Mouse (Mus musculus): ENCODE measurements at regions not wholly inside any gene's neighbourhood (a gene's known extent, or its start where the extent isn't known, plus 50 kb on each side); places are given as distances from the start of the nearest gene placed in this dataset.

GRCm38 (mm10) chr7:83145551-83145950 lies 278.4 kb downstream of the Mex3b start:
- Histone ChIP-seq H3K27ac (no peak overlapping the region), H3K27me3 (ENCODE audit: insufficient read depth, poor library complexity, severe bottlenecking) (no peaks in the 10 kb centered on the region), H3K4me3 (no peak overlapping the region), H3K36me3 (no peaks in the 10 kb centered on the region), H3K9me3 (no peaks in the 10 kb centered on the region), H3K4me1 (peaks cover under 1% of the 10 kb centered on the region; the same call in 1 of the 2 replicates)
- no peak for DNase-seq (ENCODE audit: low spot score)
- 89% methylated on average over 5 of the region's 5 CpGs for WGBS

- Histone ChIP-seq H3K9me3 (no peaks in the 10 kb centered on the region), H3K4me1 (peaks cover 6% of the 10 kb centered on the region; the same call in 1 of the 2 replicates), H3K27ac (no peak overlapping the region), H3K36me3 (no peaks in the 10 kb centered on the region), H3K27me3 (ENCODE audit: insufficient read depth, poor library complexity, severe bottlenecking) (no peaks in the 10 kb centered on the region), H3K4me3 (no peak overlapping the region)
- WGBS, result 26% methylated on average over 2 of the region's 2 CpGs
- no peak for DNase-seq (ENCODE audit: low spot score)
Observed at GRCm38 (mm10) chr7:83161226-83161625, 294.1 kb downstream of the Mex3b start.

- 59% methylated on average over 3 of the region's 3 CpGs for WGBS
Observed at GRCm38 (mm10) chr7:83162868-83163267, 295.7 kb downstream of the Mex3b start.

GRCm38 (mm10) chr7:83179403-83179802 lies 312.3 kb downstream of the Mex3b start:
- H3K27me3 ChIP-seq (ENCODE audit: insufficient read depth, poor library complexity, severe bottlenecking), result no peaks in the 10 kb centered on the region
- H3K4me3 ChIP-seq, result no peak overlapping the region
- WGBS, result 85% methylated on average over 1 of the region's 1 CpGs
- no peak overlapping the region for H3K27ac ChIP-seq
- H3K9me3 ChIP-seq, result no peaks in the 10 kb centered on the region
- no peak for DNase-seq (ENCODE audit: low spot score)
- H3K36me3 ChIP-seq, result no peaks in the 10 kb centered on the region
- H3K4me1 ChIP-seq, result no peaks in the 10 kb centered on the region

More at GRCm38 (mm10) chr7:83162868-83163267, 295.7 kb downstream of the Mex3b start:
- Histone ChIP-seq H3K4me3 (no peak overlapping the region), H3K4me1 (peaks cover 6% of the 10 kb centered on the region; the same call in 1 of the 2 replicates), H3K27ac (no peak overlapping the region), H3K27me3 (ENCODE audit: insufficient read depth, poor library complexity, severe bottlenecking) (no peaks in the 10 kb centered on the region), H3K36me3 (no peaks in the 10 kb centered on the region), H3K9me3 (no peaks in the 10 kb centered on the region)
- no peak for DNase-seq (ENCODE audit: low spot score)

GRCm38 (mm10) chr7:83186341-83186740 lies 319.2 kb downstream of the Mex3b start:
- DNase-seq (ENCODE audit: low spot score), result no peak
- H3K9me3 ChIP-seq, result no peaks in the 10 kb centered on the region
- H3K36me3 ChIP-seq, result no peaks in the 10 kb centered on the region
- no peaks in the 10 kb centered on the region for H3K4me1 ChIP-seq
- no peak overlapping the region for H3K27ac ChIP-seq
- no peak overlapping the region for H3K4me3 ChIP-seq
- H3K27me3 ChIP-seq (ENCODE audit: insufficient read depth, poor library complexity, severe bottlenecking), result no peaks in the 10 kb centered on the region
- WGBS, result 86% methylated on average over 9 of the region's 9 CpGs

- DNase-seq (ENCODE audit: low spot score), result no peak
- Histone ChIP-seq H3K27me3 (ENCODE audit: insufficient read depth, poor library complexity, severe bottlenecking) (no peaks in the 10 kb centered on the region), H3K4me1 (no peaks in the 10 kb centered on the region), H3K36me3 (no peaks in the 10 kb centered on the region), H3K27ac (no peak overlapping the region), H3K4me3 (no peak overlapping the region), H3K9me3 (no peaks in the 10 kb centered on the region)
- WGBS, result 81% methylated on average over 12 of the region's 12 CpGs
Observed at GRCm38 (mm10) chr7:83195896-83196537, 328.9 kb downstream of the Mex3b start.

- DNase-seq (ENCODE audit: low spot score), result no peak
- Histone ChIP-seq H3K27ac (no peak overlapping the region), H3K36me3 (no peaks in the 10 kb centered on the region), H3K4me3 (no peak overlapping the region), H3K27me3 (ENCODE audit: insufficient read depth, poor library complexity, severe bottlenecking) (no peaks in the 10 kb centered on the region), H3K4me1 (peaks cover 8% of the 10 kb centered on the region), H3K9me3 (no peaks in the 10 kb centered on the region)
- 62% methylated on average over 2 of the region's 2 CpGs for WGBS
Observed at GRCm38 (mm10) chr7:83197490-83197889, 330.4 kb downstream of the Mex3b start.

- H3K36me3 ChIP-seq, result no peaks in the 10 kb centered on the region
- H3K4me1 ChIP-seq, result peaks cover 22% of the 10 kb centered on the region
- no peak overlapping the region for H3K4me3 ChIP-seq
- no peak for DNase-seq (ENCODE audit: low spot score)
- H3K27ac ChIP-seq, result 0 out of 2 replicates have a peak overlapping the region, but pooled peaks have one; percentile 59
- 60% methylated on average over 7 of the region's 7 CpGs for WGBS
- no peaks in the 10 kb centered on the region for H3K9me3 ChIP-seq
- peaks cover 16% of the 10 kb centered on the region; the same call in 1 of the 2 replicates for H3K27me3 ChIP-seq (ENCODE audit: insufficient read depth, poor library complexity, severe bottlenecking)
Observed at GRCm38 (mm10) chr7:83201126-83201686, 334.1 kb downstream of the Mex3b start.

GRCm38 (mm10) chr7:83201768-83202493 lies 334.8 kb downstream of the Mex3b start:
- no peak for DNase-seq (ENCODE audit: low spot score)
- peaks cover 22% of the 10 kb centered on the region for H3K4me1 ChIP-seq
- peak overlapping the region; percentile 42 for H3K4me3 ChIP-seq

GRCm38 (mm10) chr7:83203311-83204012 lies 336.3 kb downstream of the Mex3b start:
- Histone ChIP-seq H3K4me3 (no peak overlapping the region), H3K9me3 (no peaks in the 10 kb centered on the region), H3K4me1 (peaks cover 22% of the 10 kb centered on the region), H3K27me3 (ENCODE audit: insufficient read depth, poor library complexity, severe bottlenecking) (peaks cover 16% of the 10 kb centered on the region; the same call in 1 of the 2 replicates), H3K36me3 (no peaks in the 10 kb centered on the region), H3K27ac (no peak overlapping the region; the same call in 1 of the 2 replicates)
- WGBS, result 81% methylated on average over 10 of the region's 10 CpGs
- no peak for DNase-seq (ENCODE audit: low spot score)

More at GRCm38 (mm10) chr7:83201768-83202493, 334.8 kb downstream of the Mex3b start:
- H3K27me3 ChIP-seq (ENCODE audit: insufficient read depth, poor library complexity, severe bottlenecking), result peaks cover 16% of the 10 kb centered on the region; the same call in 1 of the 2 replicates
- no peaks in the 10 kb centered on the region for H3K36me3 ChIP-seq
- H3K27ac ChIP-seq, result peak overlapping the region; percentile 59
- 16% methylated on average over 11 of the region's 11 CpGs for WGBS
- H3K9me3 ChIP-seq, result no peaks in the 10 kb centered on the region

- H3K36me3 ChIP-seq, result no peaks in the 10 kb centered on the region
- H3K4me1 ChIP-seq, result peaks cover 22% of the 10 kb centered on the region
- no peak overlapping the region for H3K27ac ChIP-seq
- H3K27me3 ChIP-seq (ENCODE audit: insufficient read depth, poor library complexity, severe bottlenecking), result peaks cover 16% of the 10 kb centered on the region; the same call in 1 of the 2 replicates
- no peak for DNase-seq (ENCODE audit: low spot score)
- no peak overlapping the region for H3K4me3 ChIP-seq
- no peaks in the 10 kb centered on the region for H3K9me3 ChIP-seq
- WGBS, result 53% methylated on average over 4 of the region's 4 CpGs
Observed at GRCm38 (mm10) chr7:83204013-83204365, 336.9 kb downstream of the Mex3b start.

- no peak for DNase-seq (ENCODE audit: low spot score)
- 55% methylated on average over 8 of the region's 8 CpGs for WGBS
- Histone ChIP-seq H3K4me3 (no peak overlapping the region), H3K27ac (0 out of 2 replicates have a peak overlapping the region, but pooled peaks have one; percentile 8), H3K4me1 (peaks cover 22% of the 10 kb centered on the region), H3K36me3 (no peaks in the 10 kb centered on the region), H3K27me3 (ENCODE audit: insufficient read depth, poor library complexity, severe bottlenecking) (peaks cover 16% of the 10 kb centered on the region; the same call in 1 of the 2 replicates), H3K9me3 (no peaks in the 10 kb centered on the region)
Observed at GRCm38 (mm10) chr7:83204701-83205100, 337.6 kb downstream of the Mex3b start.

All from heart, embryonic 10.5 days (tissue).